Mouse (Mus musculus) heart, postnatal 25 days (tissue): Measurements from ENCODE around the gene Plekha4. TPM values are rescaled to one million over a fixed set of nuclear protein-coding genes. Genes with fewer than 3 reads are reported as not detected.
"Not testable (repeated sequence)": the region's sequence is repeated elsewhere in the genome, so short reads cannot be mapped to it uniquely, and the experiment has no call there.

Source experiments
- DNase-seq: peaks from one replicate; pipeline ENCODE4 v3.0.0; 2022; ENCODE audit warnings: low spot score
- intact Hi-C: fragments of 180-260 bp; cut with DNase I; formaldehyde crosslinking; loops from one replicate; pipeline ENCODE4 v1.15.1; 2025
- total RNA-seq, 2 experiments: library from RNA; stranded (reverse); gene quantifications; 2 replicates each; pipeline ENCODE4 v1.2.3; 2021

Gene Plekha4
- total RNA-seq, 2 experiments from 2014 or later, result 2.2 to 4.7 TPM

- intact Hi-C loops, result no loop called here
- DNase-seq, result no peak
Measured at GRCm38 (mm10) chr7:45507583-45507982, 18.5 kb upstream of the Plekha4 start.

- intact Hi-C loops, result no loop called here
- no peak for DNase-seq
Measured at GRCm38 (mm10) chr7:45508561-45508960, 17.6 kb upstream of the Plekha4 start.

- intact Hi-C loops, result no loop called here
- no peak for DNase-seq
Measured at GRCm38 (mm10) chr7:45509181-45509882, 16.8 kb upstream of the Plekha4 start.

- intact Hi-C loops, result no loop called here
- DNase-seq, result peak; percentile 88
Measured at GRCm38 (mm10) chr7:45509912-45510787, 16.0 kb upstream of the Plekha4 start, which contains the start of gene Nucb1. Nucb1 (minus strand) TSS chr7:45510406.

- intact Hi-C loops, result no loop called here
- DNase-seq, result no peak
Measured at GRCm38 (mm10) chr7:45514411-45514810, 11.7 kb upstream of the Plekha4 start.

GRCm38 (mm10) chr7:45515436-45515835, 10.7 kb upstream of the Plekha4 start:
- intact Hi-C loops, result no loop called here
- DNase-seq, result no peak

GRCm38 (mm10) chr7:45516846-45517245, 9.3 kb upstream of the Plekha4 start:
- intact Hi-C loops, result loop anchor here (2.0 kb wide), 1 partner anchor 38 kb away; no protein-coding TSS in a partner anchor
- DNase-seq, result not testable (repeated sequence)

GRCm38 (mm10) chr7:45518618-45519017, 7.5 kb upstream of the Plekha4 start:
- intact Hi-C loops, result no loop called here
- no peak for DNase-seq

- intact Hi-C loops, result no loop called here
- DNase-seq, result no peak
Measured at GRCm38 (mm10) chr7:45519345-45520120, 6.6 kb upstream of the Plekha4 start.

GRCm38 (mm10) chr7:45520605-45521004, 5.5 kb upstream of the Plekha4 start:
- intact Hi-C loops, result no loop called here

GRCm38 (mm10) chr7:45521728-45522184, 4.4 kb upstream of the Plekha4 start:
- intact Hi-C loops, result loop anchor here (2.0 kb wide), 1 partner anchor 45 kb away; no protein-coding TSS in a partner anchor
- DNase-seq, result peak; percentile 78

More at GRCm38 (mm10) chr7:45520605-45521004, 5.5 kb upstream of the Plekha4 start:
- DNase-seq, result no peak

GRCm38 (mm10) chr7:45522194-45522752, 3.9 kb upstream of the Plekha4 start:
- no peak for DNase-seq
- intact Hi-C loops, result loop anchor here (2.0 kb wide), 1 partner anchor 45 kb away; no protein-coding TSS in a partner anchor

GRCm38 (mm10) chr7:45522957-45523676, 3.0 kb upstream of the Plekha4 start:
- DNase-seq, result no peak
- intact Hi-C loops, result loop anchor here (2.0 kb wide), 1 partner anchor 46 kb away; no protein-coding TSS in a partner anchor

GRCm38 (mm10) chr7:45523678-45524170, 2.4 kb upstream of the Plekha4 start:
- intact Hi-C loops, result loop anchor here (2.0 kb wide), 1 partner anchor 47 kb away; no protein-coding TSS in a partner anchor
- DNase-seq, result no peak

- peak; percentile 48 for DNase-seq
- intact Hi-C loops, result no loop called here
Measured at GRCm38 (mm10) chr7:45524841-45525621, 1.1 kb upstream of the Plekha4 start.

GRCm38 (mm10) chr7:45526474-45527120, 467 bp downstream of the Plekha4 start:
- intact Hi-C loops, result no loop called here

GRCm38 (mm10) chr7:45527169-45527568, 1.0 kb downstream of the Plekha4 start:
- intact Hi-C loops, DNase-seq: not testable (repeated sequence)

More at GRCm38 (mm10) chr7:45526474-45527120, 467 bp downstream of the Plekha4 start:
- DNase-seq, result no peak
